Mouse (Mus musculus) heart, embryonic 16.5 days (tissue): ENCODE measurements around the gene Ak2. TPM values are rescaled to one million over a fixed set of nuclear protein-coding genes. Genes with fewer than 3 reads are reported as not detected.

ENCODE experiments used
- ATAC-seq: fragments of 200-750 bp; cut with Nextera tagmentation; replicated peaks from 2 replicates; pipeline ENCODE4 v1.8.0; 2017; ENCODE audit warnings: moderate number of reproducible peaks; ENCODE audit not compliant: insufficient read depth, low FRiP score; ENCODE audit errors: extremely low read depth
- H3K27ac ChIP-seq: fragments of 300-500 bp; sonication (generic); 2 replicates; pipeline ENCODE4 v1.5.1; 2014; ENCODE audit warnings: mild to moderate bottlenecking, low read length, control low read depth, moderate library complexity
- H3K27me3 ChIP-seq: fragments of 300-500 bp; sonication (generic); 2 replicates; pipeline ENCODE4 v1.6.1; 2014; ENCODE audit warnings: low read length, mixed read lengths; ENCODE audit not compliant: control insufficient read depth, insufficient read depth
- H3K36me3 ChIP-seq: fragments of 300-500 bp; sonication (generic); 2 replicates; pipeline ENCODE4 v1.6.1; 2014; ENCODE audit not compliant: control insufficient read depth, insufficient read depth
- H3K4me1 ChIP-seq: fragments of 300-500 bp; sonication (generic); 2 replicates; pipeline ENCODE4 v1.6.1; 2014; ENCODE audit warnings: low read length, mixed read lengths; ENCODE audit not compliant: control insufficient read depth, insufficient read depth
- H3K4me2 ChIP-seq: fragments of 300-500 bp; sonication (generic); 2 replicates; pipeline ENCODE4 v1.6.1; 2014; ENCODE audit warnings: low read depth, mild to moderate bottlenecking, control low read depth, low read length
- H3K4me3 ChIP-seq: fragments of 300-500 bp; sonication (generic); 2 replicates; pipeline ENCODE4 v1.5.1; 2014; ENCODE audit warnings: mild to moderate bottlenecking, control low read depth, low read length
- H3K9ac ChIP-seq: fragments of 300-500 bp; sonication (generic); 2 replicates; pipeline ENCODE4 v1.6.1; 2014; ENCODE audit warnings: low read length, control low read depth
- H3K9me3 ChIP-seq: fragments of 300-500 bp; sonication (generic); replicated peaks from 2 replicates; pipeline ENCODE4 v1.6.1; 2016; ENCODE audit warnings: low read length; ENCODE audit not compliant: control insufficient read depth
- WGBS: fragments of 180-500 bp; shearing (Covaris S2); extraction: QIAGEN DNeasy Blood & Tissue Kit; methylation state at CpG from one replicate; pipeline ENCODE4 v1.1.7; 2014; 5-methylcytosine and 5-hydroxymethylcytosine counted together
- polyA plus RNA-seq: library from polyadenylated mRNA; unstranded; fragments of >200 nt; fragmentation: Nextera tagmentation; extraction: Ambion mirVana; gene quantifications from 2 replicates; pipeline ENCODE4 v1.2.1, GENCODE M21; 2015

Gene Ak2
- polyA plus RNA-seq, 1 experiment from 2014 or later: 166 TPM

- no peak overlapping the region for H3K4me3 ChIP-seq
- H3K9ac ChIP-seq: no peak overlapping the region
- WGBS: 50% methylated on average over 13 of the region's 13 CpGs
- H3K36me3 ChIP-seq: no peaks in the 10 kb centered on the region
- no peak overlapping the region for H3K4me2 ChIP-seq
- ATAC-seq: no peak
- H3K27ac ChIP-seq: peak overlapping the region; percentile 51
- no peaks in the 10 kb centered on the region for H3K27me3 ChIP-seq
- H3K9me3 ChIP-seq: no peaks in the 10 kb centered on the region
- peaks cover 28% of the 10 kb centered on the region for H3K4me1 ChIP-seq
These were observed 43.2 kb downstream of the Ak2 start for GRCm38 (mm10) chr4:129034706-129035660.

GRCm38 (mm10) chr4:129035851-129036445, 44.2 kb downstream of the Ak2 start:
- H3K4me3 ChIP-seq: no peak overlapping the region
- H3K4me2 ChIP-seq: no peak overlapping the region
- H3K4me1 ChIP-seq: peaks cover 28% of the 10 kb centered on the region
- H3K27me3 ChIP-seq: no peaks in the 10 kb centered on the region
- ATAC-seq: no peak
- H3K9ac ChIP-seq: no peak overlapping the region
- no peaks in the 10 kb centered on the region for H3K9me3 ChIP-seq
- H3K36me3 ChIP-seq: no peaks in the 10 kb centered on the region
- H3K27ac ChIP-seq: no peak overlapping the region
- 66% methylated on average over 7 of the region's 7 CpGs for WGBS

GRCm38 (mm10) chr4:129047721-129048421, 56.1 kb downstream of the Ak2 start:
- no peak overlapping the region for H3K27ac ChIP-seq
- H3K4me2 ChIP-seq: peak overlapping the region; percentile 98
- peak overlapping the region; percentile 68; the same call in 1 of the 2 replicates for H3K9ac ChIP-seq
- H3K4me3 ChIP-seq: peak overlapping the region; percentile 68
- WGBS: 26% methylated on average over 15 of the region's 15 CpGs
- H3K36me3 ChIP-seq: no peaks in the 10 kb centered on the region
- peaks cover 16% of the 10 kb centered on the region for H3K4me1 ChIP-seq
- peaks cover 29% of the 10 kb centered on the region for H3K27me3 ChIP-seq
- ATAC-seq: no peak
- no peaks in the 10 kb centered on the region for H3K9me3 ChIP-seq

- H3K9ac ChIP-seq: peak overlapping the region; percentile 68
- under 1% methylated on average over 52 of the region's 52 CpGs for WGBS
- peak overlapping the region; percentile 98 for H3K4me2 ChIP-seq
- peaks cover 29% of the 10 kb centered on the region for H3K27me3 ChIP-seq
- peak; percentile 78 for ATAC-seq
- H3K36me3 ChIP-seq: no peaks in the 10 kb centered on the region
- peaks cover 16% of the 10 kb centered on the region for H3K4me1 ChIP-seq
- no peaks in the 10 kb centered on the region for H3K9me3 ChIP-seq
- peak overlapping the region; percentile 68 for H3K4me3 ChIP-seq
- H3K27ac ChIP-seq: peak overlapping the region; percentile 43; the same call in 1 of the 2 replicates
These were observed 56.9 kb downstream of the Ak2 start for GRCm38 (mm10) chr4:129048501-129049305.

GRCm38 (mm10) chr4:129049306-129050011, 57.7 kb downstream of the Ak2 start:
- H3K4me3 ChIP-seq: peak overlapping the region; percentile 68
- no peaks in the 10 kb centered on the region for H3K36me3 ChIP-seq
- peak overlapping the region; percentile 98 for H3K4me2 ChIP-seq
- H3K27ac ChIP-seq: peak overlapping the region; percentile 43; the same call in 1 of the 2 replicates
- H3K27me3 ChIP-seq: peaks cover 29% of the 10 kb centered on the region
- 3% methylated on average over 23 of the region's 23 CpGs for WGBS
- no peaks in the 10 kb centered on the region for H3K9me3 ChIP-seq
- peaks cover 16% of the 10 kb centered on the region for H3K4me1 ChIP-seq
- H3K9ac ChIP-seq: peak overlapping the region; percentile 68
- no peak; the same call in 1 of the 2 replicates for ATAC-seq

- Histone ChIP-seq H3K4me3 (no peak overlapping the region), H3K4me2 (no peak overlapping the region), H3K27ac (no peak overlapping the region), H3K36me3 (no peaks in the 10 kb centered on the region), H3K9me3 (no peaks in the 10 kb centered on the region), H3K4me1 (peaks cover 16% of the 10 kb centered on the region), H3K27me3 (peaks cover 29% of the 10 kb centered on the region), H3K9ac (no peak overlapping the region)
- 74% methylated on average over 4 of the region's 4 CpGs for WGBS
- no peak for ATAC-seq
These were observed 58.6 kb downstream of the Ak2 start for GRCm38 (mm10) chr4:129050365-129050764.

GRCm38 (mm10) chr4:129050901-129051417, 59.2 kb downstream of the Ak2 start:
- Histone ChIP-seq H3K4me3 (no peak overlapping the region), H3K36me3 (no peaks in the 10 kb centered on the region), H3K27me3 (peaks cover 28% of the 10 kb centered on the region), H3K9ac (no peak overlapping the region), H3K4me1 (peaks cover 16% of the 10 kb centered on the region), H3K27ac (no peak overlapping the region), H3K4me2 (no peak overlapping the region), H3K9me3 (no peaks in the 10 kb centered on the region)
- ATAC-seq: no peak
- WGBS: 50% methylated on average over 6 of the region's 6 CpGs
